Mouse (Mus musculus) hindbrain, postnatal 0 days (tissue): ENCODE results near the gene AC134908.4. TPM values are rescaled to one million over a fixed set of nuclear protein-coding genes. Genes with fewer than 3 reads are reported as not detected.

ENCODE experiments used
- ATAC-seq: fragments of 200-750 bp; cut with Nextera tagmentation; 2 replicates; pipeline ENCODE4 v1.8.0; 2017; ENCODE audit warnings: mild to moderate bottlenecking, moderate TSS enrichment, moderate library complexity
- DNase-seq: peaks from one replicate; pipeline ENCODE4 v3.0.0-alpha.2; 2015; ENCODE audit warnings: low spot score
- H3K27ac ChIP-seq: fragments of 300-500 bp; sonication (generic); 2 replicates; pipeline ENCODE4 v1.5.1; 2014; ENCODE audit warnings: mild to moderate bottlenecking
- H3K27me3 ChIP-seq: fragments of 300-500 bp; sonication (generic); 2 replicates; pipeline ENCODE4 v1.6.1; 2014; ENCODE audit warnings: low read length, mixed read lengths; ENCODE audit not compliant: insufficient read depth
- H3K36me3 ChIP-seq: fragments of 300-500 bp; sonication (generic); 2 replicates; pipeline ENCODE4 v1.6.1; 2014; ENCODE audit warnings: low read length, mixed read lengths; ENCODE audit not compliant: insufficient read depth
- H3K4me1 ChIP-seq: fragments of 300-500 bp; sonication (generic); 2 replicates; pipeline ENCODE4 v1.6.1; 2014; ENCODE audit warnings: antibody characterized with exemption, low read length, mixed read lengths; ENCODE audit not compliant: insufficient read depth
- H3K4me2 ChIP-seq: fragments of 300-500 bp; sonication (generic); 2 replicates; pipeline ENCODE4 v1.6.1; 2014; ENCODE audit warnings: low read depth, mild to moderate bottlenecking, low read length, moderate library complexity, mixed read lengths
- H3K4me3 ChIP-seq: fragments of 300-500 bp; sonication (generic); 2 replicates; pipeline ENCODE4 v1.5.1; 2014; ENCODE audit warnings: low read length
- H3K9ac ChIP-seq: fragments of 300-500 bp; sonication (generic); replicated peaks from 2 replicates; pipeline ENCODE4 v1.6.1; 2014; ENCODE audit warnings: mild to moderate bottlenecking, low read length, moderate library complexity, mixed read lengths
- H3K9me3 ChIP-seq: fragments of 300-500 bp; sonication (generic); 2 replicates; pipeline ENCODE4 v1.6.1; 2016; ENCODE audit warnings: low read length, mixed read lengths
- CTCF ChIP-seq: IDR thresholded peaks from 2 replicates; pipeline ENCODE4 v1.5.1; 2016; ENCODE audit warnings: antibody characterized with exemption, control low read depth, low read depth
- WGBS: fragments of 180-500 bp; shearing (Covaris S2); extraction: QIAGEN DNeasy Blood & Tissue Kit; methylation state at CpG from one replicate; pipeline ENCODE4 v1.1.7; 2014; 5-methylcytosine and 5-hydroxymethylcytosine counted together
- polyA plus RNA-seq: library from polyadenylated mRNA; unstranded; fragments of >200 nt; fragmentation: Nextera tagmentation; extraction: Ambion mirVana; gene quantifications from 2 replicates; pipeline ENCODE4 v1.2.1, GENCODE M21; 2015
- total RNA-seq: library from RNA; depleted of rRNA; stranded (reverse); fragments of >200 nt; gene quantifications from 2 replicates; pipeline ENCODE4 v1.2.3, GENCODE M21; 2014; rRNA removed

The AC134908.4 gene
- 0.31 TPM in 1 of 2 replicates, not detected in the other for total RNA-seq
- 2.0 and 3.9 TPM in 2 replicates for polyA plus RNA-seq

GRCm38 (mm10) chr17:25795609-25796092 lies at the start of gene AC134908.4:
AC134908.4 (minus strand) TSS chr17:25795659.
- H3K4me3 ChIP-seq = peak within 1 kb of the TSS; percentile 58
- H3K27ac ChIP-seq = peak within 1 kb of the TSS; percentile 94
- DNase-seq (peak; percentile 79), ATAC-seq (peak; percentile 70)
- H3K9ac ChIP-seq = peak within 1 kb of the TSS; percentile 60
- H3K4me1 ChIP-seq = peaks cover 19% of the 10 kb centered on the region; the same call in 1 of the 2 replicates
- peak within 1 kb of the TSS; percentile 75 for H3K4me2 ChIP-seq
- WGBS = 8% methylated on average over 6 of the region's 6 CpGs
- H3K9me3 ChIP-seq = no peaks in the 10 kb centered on the region
- no peaks in the 10 kb centered on the region for H3K27me3 ChIP-seq
- TF ChIP-seq CTCF = no peak
- H3K36me3 ChIP-seq = no peaks in the 10 kb centered on the region

DNA sequence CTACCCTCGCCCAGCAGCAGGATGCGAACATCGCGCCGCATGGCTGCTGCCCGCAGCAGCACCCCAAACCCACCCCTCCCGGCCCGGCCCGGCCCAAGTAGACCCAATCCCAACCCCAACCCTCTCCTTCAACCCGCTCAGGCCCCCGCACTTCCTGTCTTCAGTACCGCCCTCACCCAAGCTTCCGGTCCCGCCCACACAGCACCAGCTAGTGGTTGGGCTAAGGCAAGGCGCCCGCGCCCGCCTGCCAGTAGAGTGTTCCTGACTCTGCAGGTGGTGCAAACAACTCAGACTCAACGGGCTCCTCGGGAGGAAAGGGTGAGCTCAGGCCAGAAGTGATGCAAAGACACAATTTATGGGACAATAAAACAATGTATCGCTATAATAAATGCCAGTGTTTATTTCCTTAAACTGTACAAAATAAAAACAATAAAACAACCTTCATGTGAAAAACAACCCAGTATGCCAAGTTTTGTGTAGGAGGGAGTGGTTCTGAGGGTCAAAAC lies 49.0 kb upstream of the AC134908.4 start, which contains the start of gene Rhot2:
Gene Rhot2 (minus strand): TSS at position 456 of the 506 bp plus-strand sequence.
- 2% methylated on average over 17 of the region's 21 CpGs for WGBS
- Histone ChIP-seq H3K27ac (peak within 1 kb of the TSS; percentile 83), H3K27me3 (no peaks in the 10 kb centered on the region), H3K4me1 (peaks cover 7% of the 10 kb centered on the region; the same call in 1 of the 2 replicates), H3K36me3 (peaks cover 30% of the 10 kb centered on the region), H3K9me3 (no peaks in the 10 kb centered on the region), H3K4me3 (peak within 1 kb of the TSS; percentile 83), H3K9ac (peak within 1 kb of the TSS; percentile 75), H3K4me2 (peak within 1 kb of the TSS; percentile 67)
- ATAC-seq = peak; percentile 95
- TF ChIP-seq CTCF = peak; percentile 82
- peak; percentile 96 for DNase-seq

- peak overlapping the region; percentile 83 for H3K27ac ChIP-seq
- H3K4me1 ChIP-seq = peaks cover 7% of the 10 kb centered on the region; the same call in 1 of the 2 replicates
- H3K4me2 ChIP-seq = peak overlapping the region; percentile 67
- no peak for TF ChIP-seq CTCF
- H3K4me3 ChIP-seq = peak overlapping the region; percentile 83
- H3K9ac ChIP-seq = peak overlapping the region; percentile 75
- DNase-seq (peak; percentile 32), ATAC-seq (no peak)
- H3K27me3 ChIP-seq = no peaks in the 10 kb centered on the region
- H3K9me3 ChIP-seq = no peaks in the 10 kb centered on the region
- WGBS = 3% methylated on average over 37 of the region's 38 CpGs
- peaks cover 36% of the 10 kb centered on the region for H3K36me3 ChIP-seq
These were observed 48.4 kb upstream of the AC134908.4 start for GRCm38 (mm10) chr17:25843636-25844395.

DNA sequence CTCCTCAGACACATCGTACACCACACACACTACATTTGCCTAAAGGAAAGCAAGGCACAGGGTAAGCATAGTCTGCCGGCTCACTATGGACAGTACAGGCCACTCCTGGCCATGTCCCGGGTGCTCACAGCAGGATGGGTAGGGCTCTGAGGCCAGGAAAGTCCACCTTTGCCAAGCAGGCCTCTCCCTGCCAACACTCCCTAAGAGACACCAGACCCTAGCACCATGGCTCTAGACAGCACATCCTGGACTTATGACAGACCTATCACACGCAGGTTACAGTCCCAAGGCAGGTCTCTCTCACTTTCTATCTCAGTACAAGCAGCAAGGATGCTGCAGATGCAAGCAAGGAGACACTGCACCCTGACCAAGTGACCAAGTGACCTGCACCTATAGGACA lies 47.7 kb upstream of the AC134908.4 start:
- H3K4me2 ChIP-seq = peak overlapping the region; percentile 67
- peaks cover 37% of the 10 kb centered on the region for H3K36me3 ChIP-seq
- no peaks in the 10 kb centered on the region for H3K9me3 ChIP-seq
- H3K9ac ChIP-seq = peak overlapping the region; percentile 75
- ATAC-seq = no peak
- H3K4me1 ChIP-seq = peaks cover 7% of the 10 kb centered on the region; the same call in 1 of the 2 replicates
- no peak for TF ChIP-seq CTCF
- peak overlapping the region; percentile 83 for H3K4me3 ChIP-seq
- DNase-seq = no peak
- 91% methylated on average over 4 of the region's 4 CpGs for WGBS
- no peak overlapping the region for H3K27ac ChIP-seq
- H3K27me3 ChIP-seq = no peaks in the 10 kb centered on the region

DNA sequence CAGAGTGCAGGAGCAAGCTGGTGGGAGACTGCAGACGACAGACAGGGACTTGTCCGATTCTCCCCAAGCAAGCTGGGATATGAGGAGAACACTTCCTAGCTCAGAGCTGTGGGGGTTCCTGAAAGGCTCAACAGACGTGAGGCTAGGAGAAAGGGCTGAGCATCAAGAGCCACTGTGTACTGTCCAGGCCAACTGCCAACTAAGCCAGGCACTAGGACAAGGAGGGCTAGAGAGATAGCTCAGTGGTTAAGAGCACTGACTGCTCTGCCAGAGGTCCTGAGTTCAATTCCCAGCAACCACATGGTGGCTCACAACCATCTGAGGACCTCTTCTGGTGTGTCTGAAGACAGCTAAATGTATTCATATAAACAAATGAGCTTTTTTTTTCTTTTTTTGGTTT lies 47.0 kb upstream of the AC134908.4 start:
- DNase-seq = no peak
- peaks cover 37% of the 10 kb centered on the region for H3K36me3 ChIP-seq
- H3K9ac ChIP-seq = no peak overlapping the region
- H3K27me3 ChIP-seq = no peaks in the 10 kb centered on the region
- ATAC-seq = no peak
- no peak overlapping the region for H3K4me3 ChIP-seq
- H3K27ac ChIP-seq = no peak overlapping the region
- TF ChIP-seq CTCF = no peak
- H3K4me2 ChIP-seq = no peak overlapping the region
- peaks cover 11% of the 10 kb centered on the region for H3K4me1 ChIP-seq
- WGBS = 74% methylated on average over 3 of the region's 3 CpGs
- no peaks in the 10 kb centered on the region for H3K9me3 ChIP-seq

DNA sequence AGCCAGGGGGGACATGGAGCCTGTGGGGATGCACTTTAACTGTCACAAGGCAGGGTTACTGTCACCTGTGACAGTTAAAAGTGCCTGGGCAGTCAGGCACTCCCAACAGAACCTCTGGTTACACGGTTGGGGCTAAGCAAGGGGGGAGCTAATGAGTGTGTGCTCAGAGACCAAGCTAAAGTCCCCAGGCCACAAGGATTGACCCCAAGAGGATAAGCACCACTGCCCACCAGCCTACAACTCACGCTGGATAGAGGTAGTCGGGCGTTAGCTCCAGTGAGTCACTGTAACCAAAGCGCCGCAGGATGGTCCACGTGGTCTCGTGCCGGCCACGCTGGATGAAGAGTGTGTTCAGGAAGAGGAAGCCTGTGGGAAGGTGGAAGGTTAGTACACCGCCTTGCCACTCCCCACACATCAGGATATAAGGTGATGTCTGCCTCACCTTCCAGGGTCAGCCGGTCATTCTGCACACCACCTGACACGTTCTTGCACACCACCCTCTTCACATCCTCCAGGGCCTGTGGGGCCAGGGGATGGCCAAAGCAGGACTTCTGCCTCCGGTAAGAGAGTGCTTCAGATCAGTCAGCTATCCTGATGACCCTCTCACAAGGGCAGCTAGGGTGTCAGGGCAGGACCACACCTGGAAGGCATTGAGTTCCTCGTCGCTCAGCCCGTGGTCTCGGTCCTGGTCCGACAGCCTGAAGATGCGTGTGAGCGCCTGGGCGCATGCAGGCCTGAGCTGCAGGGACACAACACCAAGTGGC lies 45.8 kb upstream of the AC134908.4 start, which contains the start of gene Gm20683:
Gene Gm20683 (minus strand): TSS at position 647 of the 764 bp plus-strand sequence.
- Histone ChIP-seq H3K4me1 (peaks cover 19% of the 10 kb centered on the region), H3K9me3 (no peaks in the 10 kb centered on the region), H3K36me3 (peaks cover 37% of the 10 kb centered on the region), H3K4me2 (no peak within 1 kb of the TSS), H3K27me3 (no peaks in the 10 kb centered on the region), H3K4me3 (no peak within 1 kb of the TSS), H3K27ac (no peak within 1 kb of the TSS), H3K9ac (no peak within 1 kb of the TSS)
- TF ChIP-seq CTCF = no peak
- WGBS = 94% methylated on average over 22 of the region's 22 CpGs
- DNase-seq (no peak), ATAC-seq (no peak)
